Mouse (Mus musculus): ENCODE data around the gene Rnase10.
A peak's percentile ranks its signal among the peaks of the same experiment; 100 is the strongest.
"Not testable (repeated sequence)": the region's sequence is repeated elsewhere in the genome, so short reads cannot be mapped to it uniquely, and the experiment has no call there.

Rnase10 gene

GRCm38 (mm10) chr14:51007152-51007801 is at the start of gene Rnase10:
Rnase10 (plus strand) TSS chr14:51007751.
- no peak for DNase-seq (ENCODE audit: low read depth, low spot score)

GRCm38 (mm10) chr14:50958289-50958995 is 49.1 kb upstream of the Rnase10 start:
- DNase-seq (ENCODE audit: low read depth, low spot score), result not testable (repeated sequence)

- peak; percentile 5 for DNase-seq (ENCODE audit: low read depth, low spot score)
These were observed 39.2 kb upstream of the Rnase10 start for GRCm38 (mm10) chr14:50968216-50968980.

- peak; percentile 1 for DNase-seq (ENCODE audit: low read depth, low spot score)
These were observed 38.5 kb upstream of the Rnase10 start for GRCm38 (mm10) chr14:50969041-50969440.

- peak; percentile 96 for DNase-seq (ENCODE audit: low read depth, low spot score)
These were observed 37.7 kb upstream of the Rnase10 start for GRCm38 (mm10) chr14:50969558-50970544.

GRCm38 (mm10) chr14:50970822-50971221 is 36.7 kb upstream of the Rnase10 start:
- peak; percentile 77 for DNase-seq (ENCODE audit: low read depth, low spot score)

- peak; percentile 79 for DNase-seq (ENCODE audit: low read depth, low spot score)
These were observed 34.5 kb upstream of the Rnase10 start for GRCm38 (mm10) chr14:50973054-50973453.

GRCm38 (mm10) chr14:50973700-50974099 is 33.9 kb upstream of the Rnase10 start:
- peak; percentile 99 for DNase-seq (ENCODE audit: low read depth, low spot score)

- no peak for DNase-seq (ENCODE audit: low read depth, low spot score)
These were observed 32.5 kb upstream of the Rnase10 start for GRCm38 (mm10) chr14:50975001-50975400.

- no peak for DNase-seq (ENCODE audit: low read depth, low spot score)
These were observed 30.9 kb upstream of the Rnase10 start for GRCm38 (mm10) chr14:50976674-50977073.

GRCm38 (mm10) chr14:50978451-50978850 is 29.1 kb upstream of the Rnase10 start:
- not testable (repeated sequence) for DNase-seq (ENCODE audit: low read depth, low spot score)

- peak; percentile 90 for DNase-seq (ENCODE audit: low read depth, low spot score)
These were observed 27.9 kb upstream of the Rnase10 start for GRCm38 (mm10) chr14:50979631-50980030.

GRCm38 (mm10) chr14:50981207-50981606 is 26.3 kb upstream of the Rnase10 start:
- peak; percentile 56 for DNase-seq (ENCODE audit: low read depth, low spot score)

GRCm38 (mm10) chr14:50981837-50982236 is 25.7 kb upstream of the Rnase10 start:
- DNase-seq (ENCODE audit: low read depth, low spot score), result peak; percentile 4

GRCm38 (mm10) chr14:50987668-50988067 is 19.9 kb upstream of the Rnase10 start:
- no peak for DNase-seq (ENCODE audit: low read depth, low spot score)

- no peak for DNase-seq (ENCODE audit: low read depth, low spot score)
These were observed 16.5 kb upstream of the Rnase10 start for GRCm38 (mm10) chr14:50991037-50991436.

- no peak for DNase-seq (ENCODE audit: low read depth, low spot score)
These were observed 10.5 kb upstream of the Rnase10 start for GRCm38 (mm10) chr14:50997088-50997487.

- DNase-seq (ENCODE audit: low read depth, low spot score), result peak; percentile 47
These were observed 9.4 kb upstream of the Rnase10 start for GRCm38 (mm10) chr14:50997999-50998666.

GRCm38 (mm10) chr14:51007914-51008713 is 563 bp downstream of the Rnase10 start:
- DNase-seq (ENCODE audit: low read depth, low spot score), result no peak

- DNase-seq (ENCODE audit: low read depth, low spot score), result no peak
These were observed 1.2 kb downstream of the Rnase10 start for GRCm38 (mm10) chr14:51008781-51009180.

Measured in R1 (cell line).